Mouse (Mus musculus) limb, embryonic 11.5 days (tissue): ENCODE measurements around the gene Efcab5. TPM values are rescaled to one million over a fixed set of nuclear protein-coding genes. Genes with fewer than 3 reads are reported as not detected.

Experiments used
- ATAC-seq: fragments of 200-750 bp; cut with Nextera tagmentation; 2 replicates; pipeline ENCODE4 v1.8.0; 2017; ENCODE audit warnings: low read depth; ENCODE audit not compliant: insufficient number of reproducible peaks, low FRiP score, low TSS enrichment
- DNase-seq: peaks from one replicate; pipeline ENCODE4 v3.0.0-alpha.2; 2015; ENCODE audit warnings: low spot score
- H3K27ac ChIP-seq: fragments of 300-500 bp; sonication (generic); replicated peaks from 2 replicates; pipeline ENCODE4 v1.5.1; 2014; ENCODE audit warnings: low read depth, mild to moderate bottlenecking, low read length
- H3K27me3 ChIP-seq: fragments of 300-500 bp; sonication (generic); 2 replicates; pipeline ENCODE4 v1.6.1; 2014; ENCODE audit warnings: mild to moderate bottlenecking, low read length, mixed read lengths; ENCODE audit not compliant: control insufficient read depth, insufficient read depth
- H3K36me3 ChIP-seq: fragments of 300-500 bp; sonication (generic); 2 replicates; pipeline ENCODE4 v1.6.1; 2014; ENCODE audit warnings: mild to moderate bottlenecking, low read length, moderate library complexity, mixed read lengths; ENCODE audit not compliant: control insufficient read depth, insufficient read depth
- H3K4me1 ChIP-seq: fragments of 300-500 bp; sonication (generic); 2 replicates; pipeline ENCODE4 v1.6.1; 2014; ENCODE audit warnings: low read length, mixed read lengths; ENCODE audit not compliant: control insufficient read depth, insufficient read depth
- H3K4me2 ChIP-seq: fragments of 300-500 bp; sonication (generic); 2 replicates; pipeline ENCODE4 v1.6.1; 2014; ENCODE audit warnings: low read depth, mild to moderate bottlenecking, moderate library complexity; ENCODE audit not compliant: severe bottlenecking
- H3K4me3 ChIP-seq: fragments of 300-500 bp; sonication (generic); 2 replicates; pipeline ENCODE4 v1.5.1; 2014; ENCODE audit warnings: low read depth, low read length
- H3K9ac ChIP-seq: fragments of 300-500 bp; sonication (generic); 2 replicates; pipeline ENCODE4 v1.6.1; 2014; ENCODE audit warnings: mild to moderate bottlenecking, low read length
- H3K9me3 ChIP-seq: fragments of 300-500 bp; sonication (generic); 2 replicates; pipeline ENCODE4 v1.6.1; 2016; ENCODE audit warnings: low read length; ENCODE audit not compliant: control insufficient read depth
- WGBS: fragments of 180-500 bp; shearing (Covaris S2); extraction: QIAGEN DNeasy Blood & Tissue Kit; methylation state at CpG from one replicate; pipeline ENCODE4 v1.1.7; 2014; 5-methylcytosine and 5-hydroxymethylcytosine counted together
- microRNA counts: library from miRNA; unstranded; fragments of <30 nt; microRNA quantifications from one replicate; lab custom pipeline; 2016
- microRNA-seq: library from miRNA; unstranded; fragments of <30 nt; microRNA quantifications from one replicate; pipeline ENCODE4, GENCODE M21; 2016
- polyA plus RNA-seq: library from polyadenylated mRNA; unstranded; fragments of >200 nt; fragmentation: Nextera tagmentation; extraction: Ambion mirVana; gene quantifications from 2 replicates; pipeline ENCODE4 v1.2.1, GENCODE M21; 2014

The Efcab5 gene
- polyA plus RNA-seq, 1 experiment from 2014 or later, result 0.31 TPM

DNA sequence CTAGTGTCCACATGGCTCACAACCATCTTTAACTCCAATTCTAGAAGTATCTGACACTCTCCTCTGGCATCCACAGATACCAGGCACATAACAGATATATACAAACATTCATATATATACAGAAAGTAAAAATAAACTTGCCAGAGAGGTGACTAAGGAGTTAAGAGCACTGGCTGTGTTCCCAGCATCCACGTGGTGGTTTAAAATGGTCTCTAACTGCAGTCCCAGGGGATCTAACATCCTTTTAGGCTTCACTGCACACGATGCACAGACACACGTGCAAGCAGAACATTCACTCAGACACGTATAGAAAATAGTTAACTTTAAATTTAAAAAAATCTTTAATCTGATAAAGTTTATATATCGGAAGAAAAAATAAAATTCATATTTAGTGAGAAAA is 126.8 kb downstream of the Efcab5 start:
- H3K4me3 ChIP-seq, result no peak overlapping the region
- H3K27me3 ChIP-seq, result no peaks in the 10 kb centered on the region
- H3K4me2 ChIP-seq, result no peak overlapping the region
- H3K36me3 ChIP-seq, result no peaks in the 10 kb centered on the region
- H3K9ac ChIP-seq, result no peak overlapping the region
- H3K9me3 ChIP-seq, result no peaks in the 10 kb centered on the region
- no peak overlapping the region for H3K27ac ChIP-seq
- ATAC-seq (no peak), DNase-seq (no peak)
- 87% methylated on average over 5 of the region's 5 CpGs for WGBS
- no peaks in the 10 kb centered on the region for H3K4me1 ChIP-seq

DNA sequence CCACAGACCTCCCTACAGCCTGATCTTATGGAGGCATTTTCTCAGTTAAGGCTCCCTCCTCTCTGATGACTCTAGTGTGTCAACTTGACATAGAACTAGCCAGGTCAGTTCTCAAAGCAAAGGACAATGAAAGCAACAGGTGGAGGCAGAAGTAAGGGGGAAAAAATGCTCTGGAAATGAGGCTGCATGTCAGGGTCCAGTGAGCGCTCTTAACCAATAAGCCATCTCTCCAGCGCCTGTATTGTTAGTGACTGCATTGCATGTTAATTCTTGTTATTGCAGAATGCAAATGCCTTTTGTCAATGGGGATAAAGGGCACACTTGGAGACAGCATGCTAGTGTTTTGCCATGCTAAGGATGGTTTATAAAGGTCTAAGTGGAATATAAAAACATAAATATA is 146.0 kb downstream of the Efcab5 start:
- Histone ChIP-seq H3K9ac (no peak overlapping the region), H3K4me2 (no peak overlapping the region), H3K9me3 (no peaks in the 10 kb centered on the region), H3K27ac (no peak overlapping the region), H3K4me1 (no peaks in the 10 kb centered on the region), H3K4me3 (no peak overlapping the region), H3K36me3 (peaks cover 8% of the 10 kb centered on the region), H3K27me3 (no peaks in the 10 kb centered on the region)
- no peak for ATAC-seq
- DNase-seq, result no peak
- WGBS, result 79% methylated on average over 2 of the region's 2 CpGs

DNA sequence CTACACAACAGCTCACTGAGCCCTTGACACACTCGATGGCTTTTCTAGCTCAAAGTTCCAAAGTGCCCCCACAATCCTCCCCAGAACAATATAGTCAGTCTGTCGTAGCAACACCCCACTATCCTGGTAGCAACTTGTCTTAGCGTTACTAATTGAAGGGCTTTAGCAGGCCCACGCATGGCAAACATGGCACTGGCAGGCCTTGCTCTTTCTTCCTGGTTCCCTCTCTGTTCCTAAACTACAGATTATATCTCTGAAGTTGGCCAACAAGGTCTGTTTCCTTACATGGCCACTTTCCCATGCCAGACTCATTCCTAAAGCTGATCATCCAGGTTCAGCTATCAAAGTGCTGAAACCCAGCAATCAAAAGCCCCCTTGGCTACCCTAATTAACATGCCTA is 146.9 kb downstream of the Efcab5 start:
- Histone ChIP-seq H3K4me2 (no peak overlapping the region), H3K36me3 (peaks cover 8% of the 10 kb centered on the region), H3K27ac (no peak overlapping the region), H3K9ac (no peak overlapping the region), H3K9me3 (no peaks in the 10 kb centered on the region), H3K4me1 (no peaks in the 10 kb centered on the region), H3K27me3 (no peaks in the 10 kb centered on the region), H3K4me3 (no peak overlapping the region)
- ATAC-seq, result no peak
- no peak for DNase-seq
- 90% methylated on average over 4 of the region's 4 CpGs for WGBS

MicroRNAs within 50 kb of the gene (microRNA counts, 519-probe panel; counts per million panel counts)
- microRNA mmu-miR-423-3p (lab: Ali Mortazavi, UCI) (4,395 counts per million, percentile 67 among the panel's probes with 10 or more counts), microRNA mmu-miR-423-5p (lab: Ali Mortazavi, UCI) (4,203 counts per million, percentile 62 among the panel's probes with 10 or more counts)

Small RNA genes lying within 50 kb of the gene (microRNA-seq; reads per million reads assigned to microRNA genes)
- gene Mir423, result 3,819 reads per million, percentile 87 among the genes with 10 or more reads in this experiment

Other genes with a start within 250 kb of the Efcab5 start
- 0.40 and 0.53 TPM in 2 replicates for gene Slc6a4, start 190.4 kb downstream of the Efcab5 start, polyA plus RNA-seq
- gene Nsrp1, start 110.5 kb downstream of the Efcab5 start, polyA plus RNA-seq, result 70.9 and 76.3 TPM in 2 replicates
- 9.9 and 11.4 TPM in 2 replicates for gene Ssh2, start 27.3 kb upstream of the Efcab5 start, polyA plus RNA-seq